Mouse (Mus musculus): ENCODE results near the gene Chst8. TPM values are rescaled to one million over a fixed set of nuclear protein-coding genes. Genes with fewer than 3 reads are reported as not detected.
A peak's percentile ranks its signal among the peaks of the same experiment; 100 is the strongest.

Gene Chst8
- polyA plus RNA-seq, 2 experiments, result 0.80 to 1.3 TPM

- Histone ChIP-seq H3K9ac (ENCODE audit: low read depth, low read length, severe bottlenecking) (no peak overlapping the region), H3K4me1 (ENCODE audit: control insufficient read depth, insufficient read depth, low read length) (no peaks in the 10 kb centered on the region), H3K27ac (replicated peaks; ENCODE audit: low read depth, low read length) (no peak overlapping the region), H3K4me3 (replicated peaks; ENCODE audit: low read length) (no peak overlapping the region), H3K27me3 (ENCODE audit: control insufficient read depth, insufficient read depth, low read length) (no peaks in the 10 kb centered on the region), H3K9me3 (ENCODE audit: control insufficient read depth, low read length) (no peaks in the 10 kb centered on the region), H3K4me2 (replicated peaks; ENCODE audit: low read depth, low read length, severe bottlenecking) (no peak overlapping the region), H3K36me3 (ENCODE audit: control insufficient read depth, insufficient read depth, low read length) (no peaks in the 10 kb centered on the region)
- ATAC-seq (ENCODE audit: low FRiP score, low read depth) (no peak), DNase-seq (ENCODE audit: low spot score) (no peak)
- WGBS, result 75% methylated on average over 16 of the region's 16 CpGs
- TF ChIP-seq POLR2A (IDR thresholded peaks at IDR 0.05; ENCODE audit: borderline replicate concordance, extremely low read depth, insufficient read depth, insufficient read length), result no peak
Observed at GRCm38 (mm10) chr7:34667874-34668273, 144.6 kb downstream of the Chst8 start.

GRCm38 (mm10) chr7:34663145-34663544, 149.4 kb downstream of the Chst8 start:
- ATAC-seq (ENCODE audit: low FRiP score, low read depth), result no peak
- TF ChIP-seq POLR2A (IDR thresholded peaks at IDR 0.05; ENCODE audit: borderline replicate concordance, extremely low read depth, insufficient read depth, insufficient read length), result no peak
- H3K9me3 ChIP-seq (ENCODE audit: control insufficient read depth, low read length), result no peaks in the 10 kb centered on the region
- H3K27ac ChIP-seq (replicated peaks; ENCODE audit: low read depth, low read length), result no peak overlapping the region
- H3K9ac ChIP-seq (ENCODE audit: low read depth, low read length, severe bottlenecking), result no peak overlapping the region
- no peaks in the 10 kb centered on the region for H3K27me3 ChIP-seq (ENCODE audit: control insufficient read depth, insufficient read depth, low read length)
- H3K4me3 ChIP-seq (replicated peaks; ENCODE audit: low read length), result no peak overlapping the region
- DNase-seq (ENCODE audit: low spot score), result no peak
- WGBS, result 39% methylated on average over 7 of the region's 7 CpGs
- H3K36me3 ChIP-seq (ENCODE audit: control insufficient read depth, insufficient read depth, low read length), result no peaks in the 10 kb centered on the region
- no peak overlapping the region for H3K4me2 ChIP-seq (replicated peaks; ENCODE audit: low read depth, low read length, severe bottlenecking)
- no peaks in the 10 kb centered on the region for H3K4me1 ChIP-seq (ENCODE audit: control insufficient read depth, insufficient read depth, low read length)

- Histone ChIP-seq H3K4me1 (ENCODE audit: control insufficient read depth, insufficient read depth, low read length) (no peaks in the 10 kb centered on the region), H3K36me3 (ENCODE audit: control insufficient read depth, insufficient read depth, low read length) (no peaks in the 10 kb centered on the region), H3K27ac (replicated peaks; ENCODE audit: low read depth, low read length) (no peak overlapping the region), H3K9ac (ENCODE audit: low read depth, low read length, severe bottlenecking) (no peak overlapping the region), H3K4me2 (replicated peaks; ENCODE audit: low read depth, low read length, severe bottlenecking) (no peak overlapping the region), H3K4me3 (replicated peaks; ENCODE audit: low read length) (no peak overlapping the region), H3K27me3 (ENCODE audit: control insufficient read depth, insufficient read depth, low read length) (no peaks in the 10 kb centered on the region), H3K9me3 (ENCODE audit: control insufficient read depth, low read length) (no peaks in the 10 kb centered on the region)
- WGBS, result 28% methylated on average over 5 of the region's 5 CpGs
- DNase-seq (ENCODE audit: low spot score) (no peak), ATAC-seq (ENCODE audit: low FRiP score, low read depth) (no peak)
- no peak for TF ChIP-seq POLR2A (IDR thresholded peaks at IDR 0.05; ENCODE audit: borderline replicate concordance, extremely low read depth, insufficient read depth, insufficient read length)
Observed at GRCm38 (mm10) chr7:34662227-34662626, 150.3 kb downstream of the Chst8 start.

GRCm38 (mm10) chr7:34659386-34660085, 153.0 kb downstream of the Chst8 start:
- no peak for TF ChIP-seq POLR2A (IDR thresholded peaks at IDR 0.05; ENCODE audit: borderline replicate concordance, extremely low read depth, insufficient read depth, insufficient read length)
- no peaks in the 10 kb centered on the region for H3K9me3 ChIP-seq (ENCODE audit: control insufficient read depth, low read length)
- H3K27me3 ChIP-seq (ENCODE audit: control insufficient read depth, insufficient read depth, low read length), result no peaks in the 10 kb centered on the region
- H3K4me1 ChIP-seq (ENCODE audit: control insufficient read depth, insufficient read depth, low read length), result no peaks in the 10 kb centered on the region
- no peak for ATAC-seq (ENCODE audit: low FRiP score, low read depth)
- H3K4me3 ChIP-seq (replicated peaks; ENCODE audit: low read length), result no peak overlapping the region
- no peak overlapping the region for H3K4me2 ChIP-seq (replicated peaks; ENCODE audit: low read depth, low read length, severe bottlenecking)
- 74% methylated on average over 4 of the region's 6 CpGs for WGBS
- DNase-seq (ENCODE audit: low spot score), result no peak
- H3K27ac ChIP-seq (replicated peaks; ENCODE audit: low read depth, low read length), result no peak overlapping the region
- no peak overlapping the region for H3K9ac ChIP-seq (ENCODE audit: low read depth, low read length, severe bottlenecking)
- no peaks in the 10 kb centered on the region for H3K36me3 ChIP-seq (ENCODE audit: control insufficient read depth, insufficient read depth, low read length)

DNA sequence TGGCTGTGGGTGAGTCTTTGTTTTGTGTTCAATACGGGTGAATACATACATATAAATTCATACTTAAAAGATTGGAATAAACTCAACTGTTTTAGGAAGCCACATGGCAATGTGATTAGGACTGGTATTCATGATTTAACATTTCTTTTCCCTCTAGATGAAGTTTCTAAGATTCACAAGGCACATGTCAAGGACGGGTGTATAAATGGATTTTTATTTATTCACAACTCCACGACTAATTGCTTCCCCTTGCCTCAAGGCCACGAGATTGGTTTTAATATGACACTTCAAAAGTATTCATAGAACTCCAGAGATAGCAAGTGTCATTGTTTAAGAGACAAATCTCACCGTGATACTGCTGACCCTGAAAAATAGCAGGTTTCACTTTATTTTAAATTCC, 155.9 kb downstream of the Chst8 start, which contains the start of gene Kctd15:
Gene Kctd15, minus strand, starts transcription at position 101 of the 400 bp plus-strand sequence.
- WGBS, result 63% methylated on average over 5 of the region's 5 CpGs
- DNase-seq (ENCODE audit: low spot score), result no peak
- H3K9ac ChIP-seq (ENCODE audit: low read depth, low read length, severe bottlenecking), result peak within 1 kb of the TSS; percentile 96

More for the DNA sequence above, 155.9 kb downstream of the Chst8 start, which contains the start of gene Kctd15:
- H3K4me1 ChIP-seq (ENCODE audit: control insufficient read depth, insufficient read depth, low read length), result peaks cover 9% of the 10 kb centered on the region
- TF ChIP-seq POLR2A (IDR thresholded peaks at IDR 0.05; ENCODE audit: borderline replicate concordance, extremely low read depth, insufficient read depth, insufficient read length), result no peak
- no peaks in the 10 kb centered on the region for H3K9me3 ChIP-seq (ENCODE audit: control insufficient read depth, low read length)
- peak within 1 kb of the TSS; percentile 99 for H3K27ac ChIP-seq (replicated peaks; ENCODE audit: low read depth, low read length)
- H3K36me3 ChIP-seq (ENCODE audit: control insufficient read depth, insufficient read depth, low read length), result no peaks in the 10 kb centered on the region
- H3K4me3 ChIP-seq (replicated peaks; ENCODE audit: low read length), result peak within 1 kb of the TSS; percentile 81
- ATAC-seq (ENCODE audit: low FRiP score, low read depth), result no peak
- no peaks in the 10 kb centered on the region for H3K27me3 ChIP-seq (ENCODE audit: control insufficient read depth, insufficient read depth, low read length)
- H3K4me2 ChIP-seq (replicated peaks; ENCODE audit: low read depth, low read length, severe bottlenecking), result peak within 1 kb of the TSS; percentile 87

Data from limb, embryonic 14.5 days (tissue).